Mouse (Mus musculus) small intestine, adult 2 months (tissue): ENCODE measurements around the gene Gigyf2. TPM values are rescaled to one million over a fixed set of nuclear protein-coding genes. Genes with fewer than 3 reads are reported as not detected.

Source experiments
- H3K27ac ChIP-seq: fragments of 200-500 bp; 2 replicates; pipeline ENCODE4 v1.5.1; 2012; ENCODE audit warnings: low read depth, low read length, control low read depth, inconsistent platforms; ENCODE audit not compliant: insufficient read depth
- H3K27me3 ChIP-seq: fragments of 200-500 bp; 2 replicates; pipeline ENCODE4 v1.6.1; 2012; ENCODE audit warnings: mild to moderate bottlenecking, moderate library complexity, low read length, inconsistent platforms; ENCODE audit not compliant: control insufficient read depth, insufficient read depth
- H3K36me3 ChIP-seq: fragments of 200-500 bp; 2 replicates; pipeline ENCODE4 v1.6.1; 2012; ENCODE audit warnings: mild to moderate bottlenecking, low read length, control low read depth, inconsistent platforms; ENCODE audit not compliant: control insufficient read depth, insufficient read depth
- H3K4me1 ChIP-seq: fragments of 200-500 bp; 2 replicates; pipeline ENCODE4 v1.6.1; 2012; ENCODE audit warnings: low read length, inconsistent platforms, mixed read lengths; ENCODE audit not compliant: control insufficient read depth, insufficient read depth, insufficient read length
- H3K4me3 ChIP-seq: fragments of 200-500 bp; 2 replicates; pipeline ENCODE4 v1.5.1; 2012; ENCODE audit warnings: low read depth, mild to moderate bottlenecking, control low read depth, inconsistent platforms, low read length, moderate library complexity
- CTCF ChIP-seq: fragments of 200-500 bp; IDR thresholded peaks from 2 replicates; pipeline ENCODE4 v1.5.1; 2012; ENCODE audit warnings: low read depth, mild to moderate bottlenecking, control low read depth, inconsistent platforms, low read length, moderate library complexity, mixed read lengths; ENCODE audit not compliant: insufficient replicate concordance, insufficient read length; ENCODE audit errors: extremely low read depth
- POLR2A ChIP-seq: fragments of 200-500 bp; IDR thresholded peaks from 2 replicates; pipeline ENCODE4 v1.6.1; 2012; ENCODE audit warnings: low read depth, mild to moderate bottlenecking, control low read depth, inconsistent platforms, low read length, moderate library complexity
- WGBS: fragments of 180-500 bp; shearing (Covaris S2); methylation state at CpG from one replicate; pipeline ENCODE4 v1.1.7; 2018; 5-methylcytosine and 5-hydroxymethylcytosine counted together
- polyA plus RNA-seq: library from polyadenylated mRNA; depleted of rRNA; stranded (reverse); fragments of >200 nt; gene quantifications from 2 replicates; pipeline ENCODE4 v1.2.3, GENCODE M21; 2012

Gene Gigyf2
- polyA plus RNA-seq, 1 experiment: 26.0 TPM

- Histone ChIP-seq H3K4me1 (peaks cover 10% of the 10 kb centered on the region; the same call in 1 of the 2 replicates), H3K27ac (no peak overlapping the region), H3K4me3 (no peak overlapping the region), H3K27me3 (no peaks in the 10 kb centered on the region), H3K36me3 (no peaks in the 10 kb centered on the region)
- TF ChIP-seq CTCF (peak; percentile 26; the same call in 1 of the 2 replicates), POLR2A (no peak)
- 56% methylated on average over 3 of the region's 3 CpGs for WGBS
Measured at GRCm38 (mm10) chr1:87308952-87309351, 17.8 kb upstream of the Gigyf2 start.

DNA sequence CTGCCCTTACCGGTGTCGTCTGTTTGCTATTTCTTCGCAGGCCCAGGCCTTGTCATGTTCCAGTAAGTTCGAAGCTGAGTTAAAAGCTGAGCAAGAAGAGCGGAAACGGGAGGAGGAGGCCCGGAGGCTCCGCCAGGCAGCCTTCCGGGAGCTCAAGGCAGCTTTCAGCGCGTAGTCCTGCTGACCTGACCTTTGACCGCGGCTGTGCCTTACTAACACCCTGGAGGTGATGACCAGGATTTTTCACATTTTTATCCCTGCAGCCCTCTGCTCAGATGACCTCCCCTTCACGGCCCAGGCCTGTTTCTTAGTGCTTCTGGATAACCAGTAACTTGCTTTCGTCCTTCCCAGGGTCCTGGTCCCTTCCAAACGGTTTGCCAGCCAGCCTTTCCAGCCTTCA lies 17.2 kb upstream of the Gigyf2 start:
- no peaks in the 10 kb centered on the region for H3K27me3 ChIP-seq
- WGBS: 85% methylated on average over 16 of the region's 16 CpGs
- no peaks in the 10 kb centered on the region for H3K36me3 ChIP-seq
- H3K4me3 ChIP-seq: no peak overlapping the region
- H3K4me1 ChIP-seq: peaks cover 10% of the 10 kb centered on the region; the same call in 1 of the 2 replicates
- TF ChIP-seq POLR2A (no peak), CTCF (no peak)
- H3K27ac ChIP-seq: no peak overlapping the region

DNA sequence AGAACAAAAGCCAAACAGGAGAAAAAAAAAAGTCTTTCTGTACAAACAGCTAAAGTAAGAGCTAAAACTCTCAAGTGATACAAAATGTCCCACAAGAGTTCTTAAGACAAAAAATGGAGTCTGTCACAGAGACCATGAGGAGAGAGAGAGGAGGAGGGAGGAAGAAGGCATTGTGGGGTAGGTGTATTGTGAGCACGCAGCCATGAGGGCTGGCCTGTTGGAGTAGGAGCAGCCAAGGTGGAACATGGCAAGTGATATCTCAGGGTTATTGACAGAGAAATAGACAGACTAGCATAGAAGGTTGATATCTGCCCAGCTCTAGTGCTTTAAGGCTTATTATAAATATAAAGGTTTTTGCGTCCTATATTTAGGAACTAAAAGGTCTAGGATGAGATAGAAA lies 14.1 kb upstream of the Gigyf2 start:
- H3K36me3 ChIP-seq: no peaks in the 10 kb centered on the region
- 98% methylated on average over 2 of the region's 2 CpGs for WGBS
- no peak for TF ChIP-seq CTCF
- no peak for TF ChIP-seq POLR2A
- H3K4me1 ChIP-seq: peaks cover 13% of the 10 kb centered on the region; the same call in 1 of the 2 replicates
- H3K27me3 ChIP-seq: no peaks in the 10 kb centered on the region
- no peak overlapping the region for H3K27ac ChIP-seq
- no peak overlapping the region for H3K4me3 ChIP-seq

GRCm38 (mm10) chr1:87313116-87313515 lies 13.7 kb upstream of the Gigyf2 start:
- 92% methylated on average over 2 of the region's 2 CpGs for WGBS
- Histone ChIP-seq H3K4me1 (peaks cover 13% of the 10 kb centered on the region; the same call in 1 of the 2 replicates), H3K36me3 (no peaks in the 10 kb centered on the region), H3K27ac (no peak overlapping the region), H3K27me3 (no peaks in the 10 kb centered on the region), H3K4me3 (no peak overlapping the region)
- TF ChIP-seq CTCF: no peak
- TF ChIP-seq POLR2A: no peak

DNA sequence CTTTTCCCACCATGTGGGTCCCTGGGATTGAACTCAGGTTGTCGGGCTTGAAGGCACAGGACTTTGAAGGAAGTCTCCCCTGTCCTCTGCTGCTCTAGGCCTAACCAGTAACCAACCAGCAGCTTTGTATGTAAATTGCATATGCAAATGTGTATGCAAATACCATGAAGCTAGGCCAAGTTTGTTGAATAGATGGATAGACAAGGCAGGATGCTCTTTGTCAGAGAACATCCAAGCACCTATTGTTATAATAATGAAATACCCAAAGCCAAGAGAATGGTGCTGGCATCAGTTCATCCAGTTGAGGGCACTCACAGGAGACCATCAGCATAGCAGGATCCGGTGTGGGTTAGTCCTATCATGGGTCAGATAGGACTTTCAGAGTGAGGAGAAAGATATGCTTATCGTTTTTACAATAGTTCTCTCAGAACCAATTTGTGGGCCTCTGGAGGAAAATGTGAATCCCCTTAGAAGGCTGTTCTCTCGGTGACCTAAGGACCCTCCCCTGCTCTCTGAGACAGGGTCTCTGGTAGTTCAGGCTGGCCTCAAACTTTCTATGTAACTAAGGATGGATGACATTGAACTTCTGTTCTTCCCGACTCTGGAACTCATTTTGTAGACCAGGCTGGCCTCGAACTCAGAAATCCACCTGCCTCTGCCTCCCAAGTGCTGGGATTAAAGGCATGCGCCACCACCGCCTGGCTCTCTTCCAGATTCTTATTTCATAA lies 12.8 kb upstream of the Gigyf2 start:
- H3K4me1 ChIP-seq: peaks cover 9% of the 10 kb centered on the region; the same call in 1 of the 2 replicates
- no peaks in the 10 kb centered on the region for H3K27me3 ChIP-seq
- H3K27ac ChIP-seq: no peak overlapping the region
- 93% methylated on average over 8 of the region's 8 CpGs for WGBS
- no peak for TF ChIP-seq POLR2A
- no peak for TF ChIP-seq CTCF
- no peak overlapping the region for H3K4me3 ChIP-seq
- no peaks in the 10 kb centered on the region for H3K36me3 ChIP-seq

DNA sequence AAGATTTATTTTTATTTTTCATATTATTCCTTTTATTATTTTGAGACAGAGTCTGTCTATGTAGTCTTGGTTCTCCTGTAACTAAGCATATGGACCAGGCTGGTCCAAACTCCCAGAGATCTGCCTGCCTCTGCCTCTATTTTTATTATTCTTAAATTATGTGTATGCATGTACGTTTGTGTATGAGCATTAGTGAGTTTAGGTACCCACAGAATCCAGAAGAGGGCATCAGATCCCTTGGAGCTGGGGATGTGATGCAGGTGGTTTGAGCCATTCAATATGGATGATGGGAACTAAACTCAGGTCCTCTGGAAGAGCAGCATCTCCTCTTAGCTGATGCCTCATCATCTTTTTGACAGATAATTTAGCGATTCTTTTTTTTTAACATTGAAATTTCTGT lies 11.4 kb upstream of the Gigyf2 start:
- no peaks in the 10 kb centered on the region for H3K27me3 ChIP-seq
- no peak overlapping the region for H3K27ac ChIP-seq
- WGBS: 96% methylated on average over 2 of the region's 2 CpGs
- H3K4me1 ChIP-seq: peaks cover 3% of the 10 kb centered on the region; the same call in 1 of the 2 replicates
- no peaks in the 10 kb centered on the region for H3K36me3 ChIP-seq
- H3K4me3 ChIP-seq: no peak overlapping the region
- TF ChIP-seq CTCF (no peak), POLR2A (no peak)

GRCm38 (mm10) chr1:87315894-87316293 lies 10.9 kb upstream of the Gigyf2 start:
- Histone ChIP-seq H3K4me3 (no peak overlapping the region), H3K27me3 (no peaks in the 10 kb centered on the region), H3K4me1 (peaks cover 3% of the 10 kb centered on the region; the same call in 1 of the 2 replicates), H3K27ac (no peak overlapping the region), H3K36me3 (no peaks in the 10 kb centered on the region)
- 18% methylated on average over 2 of the region's 2 CpGs for WGBS
- TF ChIP-seq CTCF: no peak
